Mouse (Mus musculus) heart, embryonic 13.5 days (tissue): ENCODE measurements around the gene Timp3. TPM values are rescaled to one million over a fixed set of nuclear protein-coding genes. Genes with fewer than 3 reads are reported as not detected.

ENCODE experiments used
- ATAC-seq: fragments of 200-750 bp; cut with Nextera tagmentation; 2 replicates; pipeline ENCODE4 v1.8.0; 2017; ENCODE audit warnings: moderate TSS enrichment; ENCODE audit not compliant: insufficient number of reproducible peaks, low FRiP score, low TSS enrichment; ENCODE audit errors: extremely low read depth
- H3K27ac ChIP-seq: fragments of 300-500 bp; sonication (generic); replicated peaks from 2 replicates; pipeline ENCODE4 v1.5.1; 2015; ENCODE audit warnings: moderate library complexity, mild to moderate bottlenecking, inconsistent platforms
- H3K27me3 ChIP-seq: fragments of 300-500 bp; sonication (generic); replicated peaks from 2 replicates; pipeline ENCODE4 v1.6.1; 2015; ENCODE audit warnings: mild to moderate bottlenecking, inconsistent platforms
- H3K36me3 ChIP-seq: fragments of 300-500 bp; sonication (generic); 2 replicates; pipeline ENCODE4 v1.6.1; 2015; ENCODE audit warnings: mild to moderate bottlenecking, inconsistent platforms
- H3K4me1 ChIP-seq: fragments of 300-500 bp; sonication (generic); 2 replicates; pipeline ENCODE4 v1.6.1; 2015; ENCODE audit warnings: inconsistent platforms
- H3K4me2 ChIP-seq: fragments of 300-500 bp; sonication (generic); 2 replicates; pipeline ENCODE4 v1.6.1; 2015; ENCODE audit warnings: inconsistent platforms, mild to moderate bottlenecking, moderate library complexity
- H3K4me3 ChIP-seq: fragments of 300-500 bp; sonication (generic); 2 replicates; pipeline ENCODE4 v1.5.1; 2015; ENCODE audit warnings: moderate library complexity, mild to moderate bottlenecking, inconsistent platforms
- H3K9ac ChIP-seq: fragments of 300-500 bp; sonication (generic); 2 replicates; pipeline ENCODE4 v1.6.1; 2015; ENCODE audit warnings: inconsistent platforms, mild to moderate bottlenecking, moderate library complexity
- H3K9me3 ChIP-seq: fragments of 300-500 bp; sonication (generic); 2 replicates; pipeline ENCODE4 v1.6.1; 2016; ENCODE audit warnings: inconsistent platforms
- WGBS: fragments of 180-500 bp; shearing (Covaris S2); methylation state at CpG from one replicate; pipeline ENCODE4 v1.1.7; 2015; ENCODE audit warnings: mixed read lengths; 5-methylcytosine and 5-hydroxymethylcytosine counted together
- polyA plus RNA-seq: library from polyadenylated mRNA; unstranded; fragments of >200 nt; fragmentation: Nextera tagmentation; extraction: Ambion mirVana; gene quantifications from 2 replicates; pipeline ENCODE4 v1.2.1, GENCODE M21; 2015

Timp3 gene
- polyA plus RNA-seq, 1 experiment from 2014 or later = 69.3 TPM

- Histone ChIP-seq H3K27ac (no peak overlapping the region), H3K36me3 (peaks cover 18% of the 10 kb centered on the region), H3K27me3 (no peaks in the 10 kb centered on the region), H3K9ac (no peak overlapping the region), H3K4me2 (no peak overlapping the region), H3K4me3 (no peak overlapping the region), H3K4me1 (peaks cover 66% of the 10 kb centered on the region), H3K9me3 (no peaks in the 10 kb centered on the region)
- no peak for ATAC-seq
- 79% methylated on average over 8 of the region's 8 CpGs for WGBS
Observed at GRCm38 (mm10) chr10:86329241-86329882, 29.2 kb downstream of the Timp3 start.

GRCm38 (mm10) chr10:86330993-86331680 is 31.0 kb downstream of the Timp3 start:
- no peak for ATAC-seq
- no peaks in the 10 kb centered on the region for H3K9me3 ChIP-seq
- 49% methylated on average over 5 of the region's 5 CpGs for WGBS
- peak overlapping the region; percentile 28; the same call in 1 of the 2 replicates for H3K4me2 ChIP-seq
- H3K27me3 ChIP-seq = no peaks in the 10 kb centered on the region
- no peak overlapping the region for H3K4me3 ChIP-seq
- peaks cover 77% of the 10 kb centered on the region for H3K4me1 ChIP-seq
- peak overlapping the region; percentile 64 for H3K9ac ChIP-seq
- peaks cover 21% of the 10 kb centered on the region for H3K36me3 ChIP-seq
- H3K27ac ChIP-seq = peak overlapping the region; percentile 89

GRCm38 (mm10) chr10:86331681-86332281 is 31.6 kb downstream of the Timp3 start:
- no peak for ATAC-seq
- Histone ChIP-seq H3K4me3 (no peak overlapping the region), H3K9ac (peak overlapping the region; percentile 64), H3K27me3 (no peaks in the 10 kb centered on the region), H3K4me2 (peak overlapping the region; percentile 28; the same call in 1 of the 2 replicates), H3K27ac (peak overlapping the region; percentile 89), H3K4me1 (peaks cover 84% of the 10 kb centered on the region), H3K36me3 (peaks cover 16% of the 10 kb centered on the region), H3K9me3 (no peaks in the 10 kb centered on the region)
- 28% methylated on average over 7 of the region's 7 CpGs for WGBS

GRCm38 (mm10) chr10:86332942-86333341 is 32.8 kb downstream of the Timp3 start:
- H3K27ac ChIP-seq = peak overlapping the region; percentile 89; the same call in 1 of the 2 replicates
- 0 out of 2 replicates have a peak, but pooled peaks cover 5% of the 10 kb centered on the region for H3K36me3 ChIP-seq
- no peaks in the 10 kb centered on the region for H3K27me3 ChIP-seq
- 42% methylated on average over 3 of the region's 3 CpGs for WGBS
- H3K4me3 ChIP-seq = no peak overlapping the region
- H3K9me3 ChIP-seq = no peaks in the 10 kb centered on the region
- no peak overlapping the region for H3K9ac ChIP-seq
- 0 out of 2 replicates have a peak overlapping the region, but pooled peaks have one; percentile 8 for H3K4me2 ChIP-seq
- ATAC-seq = no peak
- H3K4me1 ChIP-seq = peaks cover 95% of the 10 kb centered on the region

- H3K27me3 ChIP-seq = no peaks in the 10 kb centered on the region
- H3K9ac ChIP-seq = no peak overlapping the region
- peaks cover 10% of the 10 kb centered on the region; the same call in 1 of the 2 replicates for H3K36me3 ChIP-seq
- no peak overlapping the region for H3K4me3 ChIP-seq
- H3K27ac ChIP-seq = no peak overlapping the region
- H3K4me2 ChIP-seq = no peak overlapping the region
- no peaks in the 10 kb centered on the region for H3K9me3 ChIP-seq
- H3K4me1 ChIP-seq = peaks cover 100% of the 10 kb centered on the region
- no peak for ATAC-seq
- WGBS = 59% methylated on average over 8 of the region's 8 CpGs
Observed at GRCm38 (mm10) chr10:86334581-86334980, 34.4 kb downstream of the Timp3 start.

GRCm38 (mm10) chr10:86336506-86336905 is 36.3 kb downstream of the Timp3 start:
- Histone ChIP-seq H3K36me3 (peaks cover 16% of the 10 kb centered on the region), H3K27me3 (no peaks in the 10 kb centered on the region), H3K4me1 (peaks cover 100% of the 10 kb centered on the region)

GRCm38 (mm10) chr10:86337239-86337638 is 37.1 kb downstream of the Timp3 start:
- H3K9ac ChIP-seq = no peak overlapping the region
- ATAC-seq = no peak
- H3K4me2 ChIP-seq = no peak overlapping the region
- H3K9me3 ChIP-seq = no peaks in the 10 kb centered on the region
- peaks cover 100% of the 10 kb centered on the region for H3K4me1 ChIP-seq
- H3K36me3 ChIP-seq = peaks cover 20% of the 10 kb centered on the region
- 0 out of 2 replicates have a peak overlapping the region, but pooled peaks have one; percentile 26 for H3K27ac ChIP-seq
- WGBS = 38% methylated on average over 3 of the region's 3 CpGs
- no peak overlapping the region for H3K4me3 ChIP-seq
- no peaks in the 10 kb centered on the region for H3K27me3 ChIP-seq

More at GRCm38 (mm10) chr10:86336506-86336905, 36.3 kb downstream of the Timp3 start:
- no peak overlapping the region for H3K4me2 ChIP-seq
- no peak overlapping the region for H3K4me3 ChIP-seq
- H3K9me3 ChIP-seq = no peaks in the 10 kb centered on the region
- no peak overlapping the region; the same call in 1 of the 2 replicates for H3K9ac ChIP-seq
- 33% methylated on average over 1 of the region's 1 CpGs for WGBS
- no peak for ATAC-seq
- H3K27ac ChIP-seq = 0 out of 2 replicates have a peak overlapping the region, but pooled peaks have one; percentile 26

GRCm38 (mm10) chr10:86338121-86338715 is 38.0 kb downstream of the Timp3 start:
- Histone ChIP-seq H3K4me2 (no peak overlapping the region), H3K4me1 (peaks cover 100% of the 10 kb centered on the region), H3K36me3 (peaks cover 20% of the 10 kb centered on the region), H3K27me3 (no peaks in the 10 kb centered on the region), H3K27ac (no peak overlapping the region), H3K4me3 (no peak overlapping the region), H3K9ac (no peak overlapping the region), H3K9me3 (no peaks in the 10 kb centered on the region)
- 60% methylated on average over 4 of the region's 4 CpGs for WGBS
- ATAC-seq = no peak

GRCm38 (mm10) chr10:86339121-86339520 is 38.9 kb downstream of the Timp3 start:
- no peak overlapping the region for H3K4me2 ChIP-seq
- H3K36me3 ChIP-seq = peaks cover 28% of the 10 kb centered on the region
- H3K4me1 ChIP-seq = peaks cover 100% of the 10 kb centered on the region
- no peaks in the 10 kb centered on the region for H3K27me3 ChIP-seq
- no peaks in the 10 kb centered on the region for H3K9me3 ChIP-seq
- H3K9ac ChIP-seq = no peak overlapping the region
- no peak for ATAC-seq
- peak overlapping the region; percentile 75 for H3K27ac ChIP-seq
- H3K4me3 ChIP-seq = no peak overlapping the region
- WGBS = 54% methylated on average over 4 of the region's 4 CpGs

- Histone ChIP-seq H3K4me1 (peaks cover 100% of the 10 kb centered on the region), H3K36me3 (peaks cover 35% of the 10 kb centered on the region), H3K27me3 (no peaks in the 10 kb centered on the region), H3K27ac (peak overlapping the region; percentile 75), H3K4me2 (no peak overlapping the region; the same call in 1 of the 2 replicates), H3K9ac (peak overlapping the region; percentile 45; the same call in 1 of the 2 replicates), H3K9me3 (no peaks in the 10 kb centered on the region), H3K4me3 (no peak overlapping the region)
- WGBS = 20% methylated on average over 2 of the region's 2 CpGs
- ATAC-seq = peak; percentile 16; the same call in 1 of the 2 replicates
Observed at GRCm38 (mm10) chr10:86339649-86340379, 39.6 kb downstream of the Timp3 start.
